Mouse (Mus musculus) spleen, postnatal 4 days (tissue): ENCODE results near the gene Olfr259.

Experiments used
- DNase-seq, 2 experiments: peaks; one replicate each; pipeline ENCODE4 v3.0.0; 2022; ENCODE audit warnings: low spot score in 2 of 2

Olfr259 gene

GRCm38 (mm10) chr2:87114467-87114866 lies at the start of gene Olfr259:
Gene Olfr259, minus strand, starts transcription at chr2:87114567.
- DNase-seq = no peak

DNA sequence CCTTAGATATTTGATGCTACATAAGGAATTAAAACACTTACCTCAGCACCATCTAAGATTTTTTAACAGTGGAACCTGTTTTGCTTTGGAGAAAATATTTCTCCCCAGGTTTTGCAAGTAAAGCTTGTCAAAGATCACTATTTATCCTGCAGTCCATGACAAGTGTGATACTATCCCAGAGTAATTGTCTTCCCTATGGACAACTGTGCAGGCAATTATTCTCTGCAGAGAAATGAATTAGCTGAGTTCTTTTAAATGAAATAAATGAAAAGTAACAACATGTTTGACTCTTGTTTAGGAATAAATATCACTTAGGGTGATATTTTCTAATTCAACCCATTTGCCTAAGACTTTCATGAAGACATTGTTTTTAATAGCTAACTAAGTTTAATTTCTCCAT lies 38.2 kb upstream of the Olfr259 start, which contains the start of gene Olfr1111:
Gene Olfr1111, minus strand, starts transcription at position 101 of the 400 bp plus-strand sequence.
- DNase-seq = no peak

DNA sequence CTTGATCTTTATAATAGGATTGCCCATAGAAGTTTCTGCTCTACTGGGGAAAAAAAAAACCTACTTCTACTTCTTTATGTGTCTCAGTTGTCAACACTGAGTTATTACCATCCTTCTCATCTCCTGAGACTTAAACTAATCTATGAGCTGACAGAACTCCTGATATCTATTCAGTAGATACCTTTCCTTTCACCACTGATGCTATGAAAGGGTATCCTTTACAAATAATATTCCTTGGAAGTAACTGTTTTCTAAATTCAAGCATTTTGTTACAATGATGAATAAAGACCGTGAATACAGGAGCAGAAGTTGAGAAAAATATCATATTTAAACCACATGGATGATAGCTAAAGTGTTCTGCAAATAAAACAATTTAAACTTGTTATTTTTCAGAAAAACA lies 25.8 kb upstream of the Olfr259 start, which contains the start of gene Olfr1110:
Gene Olfr1110, minus strand, starts transcription at position 101 of the 400 bp plus-strand sequence.
- DNase-seq = no peak

DNA sequence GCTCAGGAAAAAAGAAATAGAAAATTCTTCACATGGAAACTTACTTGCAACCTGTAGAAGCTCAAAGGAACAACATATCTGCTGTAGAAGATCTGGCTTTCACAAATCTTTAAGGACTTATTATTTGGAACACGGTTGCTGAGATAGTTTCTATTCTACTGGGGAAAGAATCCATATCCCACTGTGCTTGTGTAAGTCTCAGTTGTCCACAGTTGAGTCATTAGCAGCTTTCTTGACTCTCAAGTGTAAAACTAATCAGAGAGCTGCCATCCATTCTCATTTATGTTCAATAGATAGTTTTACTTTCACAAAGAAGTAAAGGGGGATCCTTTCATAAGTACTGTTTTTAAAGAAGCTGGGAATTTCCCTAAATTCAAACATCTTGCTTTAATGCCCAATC lies 18.5 kb downstream of the Olfr259 start, which contains the start of gene Olfr1109:
Gene Olfr1109, minus strand, starts transcription at position 101 of the 400 bp plus-strand sequence.
- no peak for DNase-seq

DNA sequence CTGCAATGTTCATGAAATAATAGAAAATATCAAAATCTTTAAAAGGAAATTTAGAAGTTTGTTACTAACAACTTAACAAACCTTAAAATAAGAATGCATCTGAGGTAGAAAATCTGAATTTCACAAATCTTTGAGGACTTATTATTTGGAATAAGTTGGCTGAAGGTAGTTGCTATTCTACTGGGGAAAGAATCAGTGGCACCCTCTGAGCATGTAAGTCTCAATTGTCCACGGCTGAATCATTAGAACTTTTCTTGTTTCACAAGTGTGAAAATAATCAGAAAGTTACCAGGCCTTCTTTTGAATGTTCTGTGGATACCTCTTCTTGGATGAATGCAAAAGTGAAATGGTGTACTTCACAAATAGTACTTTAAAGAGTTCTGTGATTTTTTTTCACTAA lies 38.6 kb downstream of the Olfr259 start, which contains the start of gene Olfr1107:
Gene Olfr1107, minus strand, starts transcription at position 101 of the 400 bp plus-strand sequence.
- DNase-seq = no peak
